Mouse (Mus musculus) forebrain, embryonic 14.5 days (tissue): ENCODE measurements at regions not wholly inside any gene's neighbourhood (a gene's known extent, or its start where the extent isn't known, plus 50 kb on each side); places are given as distances from the start of the nearest gene placed in this dataset.

Experiments used
- ATAC-seq: fragments of 200-750 bp; cut with Nextera tagmentation; 2 replicates; pipeline ENCODE4 v1.8.0; 2017; ENCODE audit warnings: mild to moderate bottlenecking, moderate library complexity
- DNase-seq: peaks from one replicate; pipeline ENCODE4 v3.0.0-alpha.2; 2015; ENCODE audit warnings: low spot score
- H3K27ac ChIP-seq: fragments of 300-500 bp; sonication (generic); 2 replicates; pipeline ENCODE4 v1.5.1; 2014; ENCODE audit warnings: low read depth, mild to moderate bottlenecking, control low read depth, low read length, moderate library complexity
- H3K27me3 ChIP-seq: fragments of 300-500 bp; sonication (generic); replicated peaks from 2 replicates; pipeline ENCODE4 v1.6.1; 2014; ENCODE audit warnings: low read length, control low read depth, mixed read lengths; ENCODE audit not compliant: control insufficient read depth, insufficient read depth
- H3K36me3 ChIP-seq: fragments of 300-500 bp; sonication (generic); 2 replicates; pipeline ENCODE4 v1.6.1; 2014; ENCODE audit warnings: low read length, control low read depth; ENCODE audit not compliant: control insufficient read depth, insufficient read depth
- H3K4me1 ChIP-seq: fragments of 300-500 bp; sonication (generic); 2 replicates; pipeline ENCODE4 v1.6.1; 2014; ENCODE audit warnings: antibody characterized with exemption, low read length, control low read depth; ENCODE audit not compliant: control insufficient read depth, insufficient read depth
- H3K4me2 ChIP-seq: fragments of 300-500 bp; sonication (generic); 2 replicates; pipeline ENCODE4 v1.6.1; 2014; ENCODE audit warnings: mild to moderate bottlenecking, control low read depth, low read length
- H3K4me3 ChIP-seq: fragments of 300-500 bp; sonication (generic); 2 replicates; pipeline ENCODE4 v1.5.1; 2014; ENCODE audit warnings: low read depth, low read length, control low read depth
- H3K9ac ChIP-seq: fragments of 300-500 bp; sonication (generic); 2 replicates; pipeline ENCODE4 v1.6.1; 2014; ENCODE audit warnings: mild to moderate bottlenecking, low read length, control low read depth, moderate library complexity
- H3K9me3 ChIP-seq: fragments of 300-500 bp; sonication (generic); replicated peaks from 2 replicates; pipeline ENCODE4 v1.6.1; 2016; ENCODE audit warnings: low read length, control low read depth, mixed read lengths; ENCODE audit not compliant: control insufficient read depth
- WGBS: fragments of 180-500 bp; shearing (Covaris S2); extraction: QIAGEN DNeasy Blood & Tissue Kit; methylation state at CpG from one replicate; pipeline ENCODE4 v1.1.7; 2014; 5-methylcytosine and 5-hydroxymethylcytosine counted together

DNA sequence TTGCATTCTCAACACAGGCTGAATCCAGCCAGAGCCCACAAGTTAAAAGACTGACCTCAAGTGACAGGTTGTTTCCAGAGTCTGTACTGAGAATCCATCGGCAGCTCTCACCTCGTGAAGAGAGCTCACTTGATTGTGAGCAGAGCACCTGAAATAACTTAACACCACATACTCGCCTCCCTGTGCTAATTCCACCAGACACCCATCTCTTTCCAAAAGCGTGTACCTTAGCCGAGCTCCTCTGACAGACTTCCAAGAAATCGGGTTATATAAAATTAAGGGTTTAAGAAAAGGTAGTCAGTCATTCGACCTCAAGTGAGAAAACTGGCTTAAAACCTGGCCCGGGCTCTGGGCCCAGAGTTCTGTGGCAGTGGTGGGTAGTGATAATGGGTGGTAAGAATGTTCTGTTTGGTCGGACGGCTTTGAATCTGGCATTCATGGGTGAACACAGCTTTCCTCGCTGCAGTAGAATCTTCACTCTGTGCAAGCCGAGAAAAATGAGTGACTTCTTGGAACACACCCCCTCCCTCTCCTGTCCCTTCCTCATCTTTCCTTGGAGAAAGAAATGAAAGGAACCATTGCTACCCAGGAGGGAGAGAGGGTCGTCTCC lies 299.8 kb upstream of the Pou3f3 start:
- H3K4me1 ChIP-seq = no peaks in the 10 kb centered on the region

DNA sequence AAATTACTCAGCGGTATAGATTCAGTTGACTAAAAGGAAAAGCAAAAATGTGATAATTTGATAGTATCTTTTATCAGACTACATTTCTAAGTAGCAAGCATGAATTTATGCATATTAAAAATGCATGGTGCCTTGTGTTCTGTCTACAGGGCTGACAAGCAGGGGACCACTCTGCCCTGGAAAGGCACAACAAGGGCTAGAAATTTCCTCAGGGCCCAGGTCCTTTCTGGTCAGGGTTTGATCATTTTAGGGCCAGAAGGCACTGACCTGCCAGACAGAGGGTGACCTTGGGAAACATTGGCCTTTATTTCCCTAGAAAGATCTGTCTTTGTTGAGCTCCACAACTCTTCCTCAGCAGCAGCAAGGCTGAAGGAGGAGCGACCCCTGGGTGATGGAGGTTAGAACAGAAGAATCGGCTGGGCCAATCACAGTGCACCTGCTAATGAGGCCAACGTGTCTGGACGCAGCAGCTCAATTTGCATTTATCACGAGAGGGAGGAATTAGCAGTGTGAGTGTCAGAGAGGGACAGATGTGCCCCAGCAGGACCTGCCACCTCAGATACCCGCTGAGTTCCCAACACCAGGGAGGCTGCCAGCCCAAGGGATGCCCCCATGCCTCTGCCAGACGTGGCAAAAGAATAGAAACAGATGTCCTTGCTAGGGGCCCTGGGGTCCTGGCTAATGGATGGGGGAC lies 297.0 kb upstream of the Pou3f3 start:
- Histone ChIP-seq H3K9me3 (no peaks in the 10 kb centered on the region), H3K36me3 (no peaks in the 10 kb centered on the region), H3K4me3 (no peak overlapping the region), H3K4me1 (no peaks in the 10 kb centered on the region), H3K27ac (no peak overlapping the region), H3K4me2 (no peak overlapping the region), H3K9ac (no peak overlapping the region), H3K27me3 (no peaks in the 10 kb centered on the region)
- DNase-seq (peak; percentile 58), ATAC-seq (peak; percentile 74; the same call in 1 of the 2 replicates)
- WGBS = 15% methylated on average over 8 of the region's 8 CpGs

More for the DNA sequence above, 299.8 kb upstream of the Pou3f3 start:
- Histone ChIP-seq H3K9me3 (no peaks in the 10 kb centered on the region), H3K36me3 (no peaks in the 10 kb centered on the region), H3K4me2 (no peak overlapping the region), H3K27ac (no peak overlapping the region), H3K27me3 (no peaks in the 10 kb centered on the region), H3K9ac (no peak overlapping the region), H3K4me3 (no peak overlapping the region)
- 84% methylated on average over 13 of the region's 13 CpGs for WGBS
- DNase-seq (no peak), ATAC-seq (no peak)

DNA sequence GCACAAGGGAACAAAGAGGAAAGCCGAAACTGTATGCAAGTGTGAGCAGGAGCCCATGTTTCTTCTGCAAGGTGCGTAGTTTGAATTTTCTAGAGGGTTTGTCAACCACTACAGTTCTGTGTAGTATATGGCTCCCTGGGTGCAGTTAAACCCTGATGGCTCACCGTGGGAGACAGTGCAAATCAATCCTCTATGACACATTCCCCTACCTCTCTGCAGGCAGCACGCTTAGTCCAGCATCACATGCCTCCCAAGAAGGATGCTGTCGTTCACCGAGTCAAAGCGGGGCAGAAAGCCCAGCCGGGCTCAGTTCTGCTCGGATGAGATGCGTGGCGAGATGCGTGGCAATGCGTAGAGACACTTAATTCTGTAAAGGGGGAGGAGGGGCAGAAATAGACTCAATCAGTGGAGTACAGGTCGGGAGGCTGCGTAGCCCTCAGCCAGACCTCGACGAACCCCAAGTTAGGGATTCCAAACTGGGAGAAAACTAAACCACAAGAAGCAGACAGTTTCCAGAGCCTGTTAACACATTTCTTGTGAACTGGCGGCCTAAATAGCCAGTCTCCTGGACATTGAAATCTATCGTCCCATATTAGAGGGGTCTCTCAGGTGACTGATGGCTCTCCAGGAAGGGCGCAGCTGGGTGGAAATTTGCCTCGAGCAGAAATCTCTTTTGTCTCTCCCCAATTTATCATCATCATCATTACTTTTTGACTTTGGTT lies 279.6 kb upstream of the Pou3f3 start:
- WGBS = 78% methylated on average over 21 of the region's 21 CpGs

DNA sequence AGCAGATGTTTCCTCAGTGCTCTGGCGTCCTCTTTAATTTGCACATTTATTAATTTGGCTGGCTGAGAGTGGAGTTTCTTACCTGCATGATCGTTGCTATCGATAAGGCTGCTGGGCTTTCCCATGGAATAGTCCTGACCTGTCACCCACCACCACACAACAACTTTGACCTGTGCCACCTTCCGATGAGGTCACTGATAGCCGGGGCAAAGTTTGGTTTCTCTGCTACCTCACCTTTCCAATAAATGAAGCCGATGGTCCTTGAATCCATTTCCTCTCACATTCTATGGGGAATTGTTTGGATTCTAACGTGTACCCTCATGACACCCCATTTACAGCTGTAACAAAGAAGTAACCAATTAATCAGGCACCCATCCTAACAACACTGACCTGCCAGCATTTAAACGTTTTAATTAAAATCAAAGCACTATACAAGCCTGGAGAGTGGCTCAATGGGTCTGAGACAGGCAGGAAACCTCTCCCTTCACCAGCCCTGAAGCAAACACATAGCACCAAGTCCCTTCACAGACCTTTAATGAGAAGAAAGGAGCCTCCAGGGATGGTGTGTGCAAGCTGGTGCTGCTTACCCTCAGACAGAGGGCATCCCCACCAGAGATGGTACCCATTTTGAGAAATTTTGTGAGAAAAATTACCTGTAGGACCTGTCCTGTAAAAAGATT lies 278.9 kb upstream of the Pou3f3 start:
- no peak overlapping the region for H3K27ac ChIP-seq
- no peaks in the 10 kb centered on the region for H3K9me3 ChIP-seq
- no peak overlapping the region for H3K9ac ChIP-seq
- H3K27me3 ChIP-seq = no peaks in the 10 kb centered on the region
- 54% methylated on average over 8 of the region's 8 CpGs for WGBS
- 0 out of 2 replicates have a peak, but pooled peaks cover 2% of the 10 kb centered on the region for H3K4me1 ChIP-seq
- H3K4me2 ChIP-seq = no peak overlapping the region
- H3K4me3 ChIP-seq = no peak overlapping the region
- ATAC-seq (no peak), DNase-seq (no peak)
- no peaks in the 10 kb centered on the region for H3K36me3 ChIP-seq

More for the DNA sequence above, 279.6 kb upstream of the Pou3f3 start:
- no peaks in the 10 kb centered on the region for H3K36me3 ChIP-seq
- no peak for ATAC-seq
- H3K4me3 ChIP-seq = no peak overlapping the region
- H3K9ac ChIP-seq = no peak overlapping the region
- DNase-seq = no peak
- H3K27ac ChIP-seq = no peak overlapping the region
- no peaks in the 10 kb centered on the region for H3K27me3 ChIP-seq
- no peaks in the 10 kb centered on the region for H3K9me3 ChIP-seq
- H3K4me1 ChIP-seq = 0 out of 2 replicates have a peak, but pooled peaks cover 2% of the 10 kb centered on the region
- no peak overlapping the region for H3K4me2 ChIP-seq

- WGBS = 74% methylated on average over 4 of the region's 4 CpGs
- H3K9me3 ChIP-seq = no peaks in the 10 kb centered on the region
- H3K4me3 ChIP-seq = no peak overlapping the region
- H3K9ac ChIP-seq = no peak overlapping the region
- H3K36me3 ChIP-seq = no peaks in the 10 kb centered on the region
- H3K4me2 ChIP-seq = no peak overlapping the region
- no peaks in the 10 kb centered on the region for H3K27me3 ChIP-seq
- ATAC-seq (no peak), DNase-seq (no peak)
- 0 out of 2 replicates have a peak, but pooled peaks cover 2% of the 10 kb centered on the region for H3K4me1 ChIP-seq
- H3K27ac ChIP-seq = no peak overlapping the region
Measured at GRCm38 (mm10) chr1:42417815-42418214, 277.8 kb upstream of the Pou3f3 start.

DNA sequence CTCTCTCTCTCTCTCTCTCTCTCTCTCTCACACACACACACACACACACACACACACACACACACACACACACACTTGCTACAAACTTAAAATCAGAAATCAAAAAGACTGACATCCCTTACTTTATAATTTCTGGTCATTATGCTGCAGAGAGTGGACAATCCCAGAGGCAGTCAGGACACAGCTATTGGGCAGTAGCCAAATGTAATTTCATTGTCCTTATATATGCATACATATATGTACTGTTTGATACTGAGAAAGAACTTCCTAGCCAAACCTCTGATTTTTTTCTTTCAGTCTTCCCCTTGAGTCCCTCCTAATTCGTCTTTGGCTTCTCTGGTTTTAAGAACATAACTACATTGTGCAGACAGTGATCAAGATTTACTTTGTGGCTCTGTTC lies 277.3 kb upstream of the Pou3f3 start:
- Histone ChIP-seq H3K4me1 (0 out of 2 replicates have a peak, but pooled peaks cover 2% of the 10 kb centered on the region), H3K27me3 (no peaks in the 10 kb centered on the region), H3K9ac (no peak overlapping the region), H3K36me3 (no peaks in the 10 kb centered on the region), H3K4me3 (no peak overlapping the region), H3K9me3 (no peaks in the 10 kb centered on the region), H3K4me2 (no peak overlapping the region), H3K27ac (no peak overlapping the region)
- DNase-seq (no peak), ATAC-seq (no peak)
- WGBS = 82% methylated on average over 1 of the region's 1 CpGs

DNA sequence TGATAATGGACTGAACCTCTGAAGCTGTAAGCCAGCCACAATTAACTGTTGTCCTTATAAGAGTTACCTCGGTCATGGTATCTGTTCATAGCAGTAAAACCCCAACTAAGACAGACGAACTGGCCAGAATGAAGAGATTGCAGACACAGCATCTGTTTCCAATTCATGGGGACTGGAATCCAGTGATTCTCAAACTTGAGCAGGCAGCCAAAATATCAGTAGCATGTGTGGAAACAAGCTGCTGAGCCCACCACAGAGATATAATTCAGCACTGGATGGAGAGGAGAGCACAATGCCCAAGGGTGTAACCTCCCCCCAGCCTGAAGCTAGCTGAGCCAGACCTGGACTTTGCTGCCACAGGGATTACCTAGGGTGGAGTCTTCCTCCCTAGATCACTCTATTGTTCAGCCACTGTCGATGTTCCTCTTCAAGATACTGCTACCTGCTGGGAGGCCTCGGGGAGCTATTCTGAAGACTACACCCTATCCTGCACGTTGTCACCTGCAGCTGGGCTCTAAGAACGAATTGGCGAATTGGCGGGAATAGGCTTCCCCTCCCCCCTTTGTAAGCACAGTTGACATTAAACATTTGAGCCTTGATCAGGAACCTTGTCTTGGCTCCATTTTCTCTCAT lies 259.1 kb upstream of the Pou3f3 start:
- H3K9ac ChIP-seq = no peak overlapping the region
- no peaks in the 10 kb centered on the region for H3K27me3 ChIP-seq
- H3K36me3 ChIP-seq = no peaks in the 10 kb centered on the region
- no peaks in the 10 kb centered on the region for H3K4me1 ChIP-seq
- DNase-seq (no peak), ATAC-seq (no peak)
- no peaks in the 10 kb centered on the region for H3K9me3 ChIP-seq
- 61% methylated on average over 8 of the region's 8 CpGs for WGBS
- H3K4me3 ChIP-seq = no peak overlapping the region
- H3K27ac ChIP-seq = no peak overlapping the region
- H3K4me2 ChIP-seq = no peak overlapping the region

GRCm38 (mm10) chr1:42468365-42468764 lies 227.2 kb upstream of the Pou3f3 start:
- no peak overlapping the region for H3K4me2 ChIP-seq
- WGBS = 87% methylated on average over 3 of the region's 3 CpGs

More at GRCm38 (mm10) chr1:42468365-42468764, 227.2 kb upstream of the Pou3f3 start:
- H3K27me3 ChIP-seq = no peaks in the 10 kb centered on the region
- no peaks in the 10 kb centered on the region for H3K36me3 ChIP-seq
- no peak overlapping the region for H3K4me3 ChIP-seq
- no peak for ATAC-seq
- DNase-seq = no peak
- H3K27ac ChIP-seq = no peak overlapping the region
- peaks cover 12% of the 10 kb centered on the region for H3K4me1 ChIP-seq
- H3K9ac ChIP-seq = no peak overlapping the region
- no peaks in the 10 kb centered on the region for H3K9me3 ChIP-seq
